Mouse (Mus musculus): ENCODE measurements around the gene Cysltr2. TPM values are rescaled to one million over a fixed set of nuclear protein-coding genes. Genes with fewer than 3 reads are reported as not detected.

The Cysltr2 gene
- 1 to 10 TPM in 1 of 2 experiments, under 1 TPM in 1; 0.67 to 1.4 TPM for total RNA-seq (2023)

GRCm38 (mm10) chr14:73048937-73049336, at the start of gene Cysltr2:
TSS of gene Cysltr2 (minus strand) at chr14:73049114.

Other genes with a start within 250 kb of the Cysltr2 start
- 10 to 100 TPM; 30.1 to 35.1 TPM for gene Rcbtb2, start 73.9 kb upstream of the Cysltr2 start, total RNA-seq (2023)
- 10 to 100 TPM; 15.9 to 21.9 TPM for gene Lpar6, start 188.8 kb upstream of the Cysltr2 start, total RNA-seq (2023)